ENCODE assay signal across 26 mouse cellular contexts in genomic region chr5:73373184-73373583, GRCm38 (mm10). TPM values are rescaled to one million over a fixed set of nuclear protein-coding genes. Genes with fewer than 3 reads are reported as not detected.
A peak's percentile ranks its signal among the peaks of the same experiment; 100 is the strongest.
DNase-seq lines count a peak whose midpoint lies in the region; ATAC-seq and TF ChIP-seq lines count a peak whose summit lies in the region.
"Had no signal": no experiment of that assay in that cellular context is flagged by ENCODE, and none has a peak within 500 bp of the region (broad histone marks: within the 10 kb centered on the region; RNA-seq: fewer than 3 reads in every experiment).

No protein-coding gene starts in this region.

- H3K9ac ChIP-seq in stomach, postnatal 0 days (ENCODE audit: low read length) = no peak overlapping the region
- no peak overlapping the region for H3K9ac ChIP-seq in lung, postnatal 0 days (replicated peaks; ENCODE audit: low read depth)
- H3K9ac ChIP-seq: liver, embryonic 12.5 days; lung, embryonic 14.5 days had no signal

- no peak overlapping the region for H3K4me2 ChIP-seq in stomach, postnatal 0 days (replicated peaks; ENCODE audit: low read depth)
- H3K4me2 ChIP-seq in lung, postnatal 0 days (replicated peaks; ENCODE audit: low read depth, low read length) = no peak overlapping the region
- H3K4me2 ChIP-seq: liver, embryonic 12.5 days; lung, embryonic 14.5 days had no signal

- peak; percentile 58 for ATAC-seq in Patski
- no peak for ATAC-seq in stomach, postnatal 0 days (ENCODE audit: low FRiP score, low TSS enrichment)
- no peak for ATAC-seq in lung, postnatal 0 days
- ATAC-seq: activated CD4-positive, CD25-positive, alpha-beta regulatory T cell, adult 4 months; hindbrain, embryonic 16.5 days; liver, embryonic 12.5 days had no signal

- in situ Hi-C loops in Patski (cut with MboI; ENCODE audit: low pct_unique_long_range_greater_than_20kb) = loop anchor here (10.0 kb wide), 1 partner anchor 48 kb away; no protein-coding TSS in a partner anchor

- peak overlapping the region; percentile 32; the same call in 1 of the 2 replicates for H3K27ac ChIP-seq in left cerebral cortex, adult 2 months
- no peak overlapping the region for H3K27ac ChIP-seq in stomach, postnatal 0 days (replicated peaks)
- H3K27ac ChIP-seq in lung, postnatal 0 days (ENCODE audit: low read length) = no peak overlapping the region
- H3K27ac ChIP-seq: heart, adult 2 months; liver, embryonic 12.5 days; midbrain, embryonic 10.5 days had no signal

- H3K9me3 ChIP-seq in stomach, postnatal 0 days (ENCODE audit: control insufficient read depth, low read length) = no peaks in the 10 kb centered on the region
- no peaks in the 10 kb centered on the region for H3K9me3 ChIP-seq in lung, postnatal 0 days (ENCODE audit: low read length)
- H3K9me3 ChIP-seq: liver, embryonic 12.5 days; midbrain, embryonic 10.5 days had no signal

- H3K4me3 ChIP-seq in left cerebral cortex, adult 2 months = no peak overlapping the region
- no peak overlapping the region for H3K4me3 ChIP-seq in stomach, postnatal 0 days (ENCODE audit: low read depth, low read length)
- no peak overlapping the region for H3K4me3 ChIP-seq in lung, postnatal 0 days (ENCODE audit: low read depth, low read length)
- H3K4me3 ChIP-seq: heart, adult 2 months; liver, embryonic 12.5 days; midbrain, embryonic 10.5 days had no signal

- POLR2A ChIA-PET in Patski (lab: Charles Lee) = interaction anchor here (0.7 kb wide), 1 partner anchor 207 kb away, joined by 3 read pairs; no protein-coding TSS in a partner anchor

- intact Hi-C loops in left cerebral cortex, adult 2 months (cut with DNase I) = no loop called here

- no peaks in the 10 kb centered on the region for H3K27me3 ChIP-seq in Patski
- H3K27me3 ChIP-seq in stomach, postnatal 0 days (ENCODE audit: control insufficient read depth, insufficient read depth, low read length) = no peaks in the 10 kb centered on the region
- no peaks in the 10 kb centered on the region for H3K27me3 ChIP-seq in lung, postnatal 0 days (replicated peaks; ENCODE audit: insufficient read depth, low read length)
- H3K27me3 ChIP-seq: CH12.LX had no signal

- CTCF ChIA-PET in Patski (lab: Charles Lee) = interaction anchor here (1.1 kb wide), 1 partner anchor 302 kb away, joined by 3 read pairs; no protein-coding TSS in a partner anchor

- peak; percentile 19 to 25 for DNase-seq in adrenal gland, postnatal 36 days
- no peak for DNase-seq in adrenal gland, postnatal 10 days
- DNase-seq in left cerebral cortex, adult 2 months (ENCODE audit: extremely low spot score in 1 of 2, low spot score in 2 of 2) = no peak
- DNase-seq in left cerebral cortex, adult 8-10 months (ENCODE audit: low spot score in 2 of 2) = no peak
- no peak for DNase-seq in Patski (ENCODE audit: low read depth, low spot score)
- DNase-seq in stomach, postnatal 0 days (ENCODE audit: low spot score) = no peak
- DNase-seq in lung, postnatal 0 days (ENCODE audit: low spot score) = no peak
- DNase-seq: cerebellum, adult 8-10 months; gastrocnemius, postnatal 10 days; heart, adult 2 months; heart, postnatal 4 days; kidney, adult 11 months; layer of hippocampus, adult 9-11 months; lung, embryonic 14.5 days; lung, postnatal 4 days; thymus, postnatal 14 days had no signal

- no peaks in the 10 kb centered on the region for H3K4me1 ChIP-seq in stomach, postnatal 0 days (replicated peaks; ENCODE audit: control insufficient read depth, insufficient read depth)
- no peaks in the 10 kb centered on the region for H3K4me1 ChIP-seq in lung, postnatal 0 days (ENCODE audit: insufficient read depth, low read depth, low read length)
- H3K4me1 ChIP-seq: liver, embryonic 12.5 days had no signal

- no peaks in the 10 kb centered on the region for H3K36me3 ChIP-seq in stomach, postnatal 0 days (ENCODE audit: control insufficient read depth, insufficient read depth, low read length)
- no peaks in the 10 kb centered on the region for H3K36me3 ChIP-seq in lung, postnatal 0 days (ENCODE audit: insufficient read depth, low read length)
- H3K36me3 ChIP-seq: liver, embryonic 12.5 days; midbrain, embryonic 10.5 days had no signal

- 47% methylated on average over 3 of the region's 3 CpGs for WGBS in stomach, postnatal 0 days
- 39% methylated on average over 3 of the region's 3 CpGs for WGBS in lung, postnatal 0 days

- no peak for TF ChIP-seq EP300 in stomach, postnatal 0 days (optimal IDR thresholded peaks at IDR 0.05)
- no peak for TF ChIP-seq EP300 in lung, postnatal 0 days (IDR thresholded peaks at IDR 0.05)

- no peak; the same call in 1 of the 2 replicates for TF ChIP-seq CTCF in left cerebral cortex, adult 2 months (IDR thresholded peaks at IDR 0.05)
- TF ChIP-seq CTCF in Patski (IDR thresholded peaks at IDR 0.05) = peak; percentile 58
- TF ChIP-seq CTCF in stomach, postnatal 0 days (IDR thresholded peaks at IDR 0.05; ENCODE audit: low read depth) = peak; percentile 24; the same call in 1 of the 2 replicates
- TF ChIP-seq CTCF in lung, postnatal 0 days (IDR thresholded peaks at IDR 0.05) = no peak

RNA-seq across cellular contexts. Expression of gene Ociad2, which starts 32.4 kb away (rescaled TPM):
- 10 to 100 TPM; 17.6 to 19.9 TPM for total RNA-seq in adrenal gland, postnatal 36 days (2021)
- 10 to 100 TPM; 11.8 to 16.4 TPM for total RNA-seq in adrenal gland, postnatal 10 days (2021)
- total RNA-seq in left cerebral cortex, adult 2 months (2021) = 100 to 1,000 TPM; 114 to 137 TPM
- total RNA-seq in left cerebral cortex, adult 8-10 months (2022) = 100 to 1,000 TPM in 1 of 4 experiments, 10 to 100 TPM in 3; 90.3 to 110 (median 94.2) TPM
- 46.1 TPM for polyA plus RNA-seq in Patski (2021)
- 162 and 173 TPM in 2 replicates for polyA plus RNA-seq in stomach, postnatal 0 days (2015; fragmentation: Nextera tagmentation; extraction: Ambion mirVana)
- polyA plus RNA-seq in lung, postnatal 0 days (2015; fragmentation: Nextera tagmentation; extraction: Ambion mirVana) = 35.9 and 47.2 TPM in 2 replicates
- total RNA-seq: monocyte, adult 5-6 weeks had no signal

RNA-seq across cellular contexts. Expression of gene Cwh43, which starts 32.7 kb away (rescaled TPM):
- not detected for total RNA-seq in adrenal gland, postnatal 36 days (2021)
- not detected for total RNA-seq in adrenal gland, postnatal 10 days (2021)
- 1 to 10 TPM; 1.6 to 1.9 TPM for total RNA-seq in left cerebral cortex, adult 2 months (2021)
- total RNA-seq in left cerebral cortex, adult 8-10 months (2022) = 1 to 10 TPM; 2.1 to 4.4 (median 2.7) TPM
- polyA plus RNA-seq in Patski (2021) = not detected
- polyA plus RNA-seq in stomach, postnatal 0 days (2015; fragmentation: Nextera tagmentation; extraction: Ambion mirVana) = 8.6 and 10.9 TPM in 2 replicates
- 0.08 TPM in 1 of 2 replicates, not detected in the other for polyA plus RNA-seq in lung, postnatal 0 days (2015; fragmentation: Nextera tagmentation; extraction: Ambion mirVana)
- total RNA-seq: CH12.LX; common myeloid progenitor, adult 5-6 weeks; gastrocnemius, postnatal 10 days; heart, adult 2 months; heart, postnatal 4 days; monocyte, adult 5-6 weeks had no signal
- polyA plus RNA-seq: heart, adult 2 months; heart, embryonic 14.5 days; limb, embryonic 11.5 days; liver, embryonic 12.5 days; lung, embryonic 14.5 days; midbrain, embryonic 10.5 days; neural tube, embryonic 11.5 days had no signal

Comparison
In these comparisons a context has a peak if more than half of its experiments do, and no peak if none do; other contexts are left out.
1. DNase-seq: peak in adrenal gland, postnatal 36 days (2 of 2); none in adrenal gland, postnatal 10 days (single experiment), left cerebral cortex, adult 2 months (0 of 2), left cerebral cortex, adult 8-10 months (0 of 2), Patski (single experiment), stomach, postnatal 0 days (single experiment) and lung, postnatal 0 days (single experiment).
2. CTCF ChIP-seq: peak in Patski (single experiment) and stomach, postnatal 0 days (single experiment); none in left cerebral cortex, adult 2 months (single experiment) and lung, postnatal 0 days (single experiment).
3. RNA of gene Ociad2, which starts 32.4 kb away (total RNA-seq): 114 to 137 TPM in left cerebral cortex, adult 2 months and 90.3 to 110 TPM in left cerebral cortex, adult 8-10 months; 17.6 to 19.9 TPM in adrenal gland, postnatal 36 days and 11.8 to 16.4 TPM in adrenal gland, postnatal 10 days; every median in the first group is over 4 times any median in the second.